Mouse (Mus musculus) regulatory T cell (primary cell): ENCODE measurements around the gene Exoc7.

Source experiments
- in situ Hi-C: fragments of 300-600 bp; cut with MboI, MseI; formaldehyde crosslinking; loops from one replicate; pipeline ENCODE4 v1.15.1; 2025; ENCODE audit warnings: high pct_unique_total_duplicates

Gene Exoc7

DNA sequence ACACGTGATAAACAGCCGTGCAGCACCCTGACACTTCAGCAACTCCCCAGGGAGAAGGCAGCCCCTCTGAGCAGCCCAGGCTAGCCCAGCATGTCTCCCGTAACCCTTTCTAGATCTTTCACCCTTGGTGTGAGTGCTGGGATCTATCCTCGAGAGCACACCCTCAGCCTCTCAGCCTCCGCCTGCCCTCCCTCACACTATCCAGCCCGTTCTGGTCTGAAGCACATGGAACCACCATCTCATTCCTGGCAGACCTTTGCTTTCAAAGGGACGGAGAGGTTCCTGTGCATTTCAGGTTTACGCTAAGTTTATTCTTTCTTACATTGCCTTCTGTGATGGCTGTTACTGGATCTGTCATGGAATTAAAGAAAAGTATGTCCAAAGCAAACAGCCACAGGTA, 62.5 kb downstream of the Exoc7 start:
- in situ Hi-C loops: no loop called here

DNA sequence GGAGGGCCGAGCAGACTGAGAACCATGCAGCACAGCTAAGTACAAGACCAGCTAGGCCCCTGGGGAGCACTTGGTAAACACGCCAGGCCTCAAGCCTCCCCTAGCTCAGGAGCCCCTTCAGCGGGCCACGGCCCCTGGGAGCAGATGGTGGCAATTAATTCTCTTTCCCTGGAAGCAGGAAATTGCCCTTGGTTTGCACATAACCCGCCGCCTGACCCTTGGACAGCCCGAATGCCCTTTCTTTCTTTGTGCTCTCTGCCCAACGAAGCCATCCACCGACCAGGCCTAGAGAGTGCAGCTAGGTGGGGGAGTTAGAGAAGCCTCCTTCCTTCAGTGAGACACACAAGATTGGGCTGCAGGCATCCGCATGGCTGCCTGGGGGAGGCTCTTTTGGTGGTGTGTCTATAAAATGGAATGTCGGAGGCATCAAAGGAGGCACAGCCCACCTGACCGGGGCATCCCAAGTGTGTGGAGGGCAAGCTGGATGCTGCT, 65.2 kb downstream of the Exoc7 start:
- in situ Hi-C loops: no loop called here

DNA sequence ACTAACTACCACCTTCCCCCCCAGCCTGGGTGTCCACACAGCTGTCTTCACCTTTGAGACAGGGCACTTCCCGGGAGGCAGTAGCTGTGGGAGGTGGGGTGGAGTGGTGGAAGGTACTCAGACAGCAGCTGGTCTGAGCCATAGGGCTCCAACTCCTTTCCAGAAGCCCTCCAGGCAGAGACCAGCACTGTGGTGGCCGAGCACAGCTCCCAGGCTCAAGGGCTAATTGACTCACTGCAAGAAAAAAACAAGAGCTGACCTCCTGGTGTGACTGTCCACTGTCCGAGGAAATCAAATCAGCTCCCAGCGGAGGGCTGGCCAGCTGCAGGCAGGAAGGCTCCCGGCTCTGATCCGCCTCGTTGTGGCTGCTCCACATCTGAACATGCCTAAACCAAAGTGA, 67.2 kb downstream of the Exoc7 start:
- in situ Hi-C loops: no loop called here
